Mouse (Mus musculus): ENCODE measurements around the gene Usp22.

- TF ChIP-seq ZC3H11A (IDR thresholded peaks at IDR 0.05; ENCODE audit: borderline replicate concordance, low read depth, low read length) (no peak), CHD2 (IDR thresholded peaks at IDR 0.05; ENCODE audit: low read depth, low read length) (no peak), HCFC1 (IDR thresholded peaks at IDR 0.05; ENCODE audit: borderline replicate concordance, insufficient read depth, low read length) (no peak), MAFK (IDR thresholded peaks at IDR 0.05; ENCODE audit: insufficient read depth, low read depth, low read length) (no peak)
Observed at GRCm38 (mm10) chr11:61158141-61158540, 16.7 kb downstream of the Usp22 start.
